Mouse (Mus musculus): Measurements from ENCODE around the gene Ankrd60. TPM values are rescaled to one million over a fixed set of nuclear protein-coding genes. Genes with fewer than 3 reads are reported as not detected.

Gene Ankrd60
- polyA plus RNA-seq, 1 experiment from 2014 or later = not detected

GRCm38 (mm10) chr2:173539781-173540180 lies 38.4 kb downstream of the Ankrd60 start:
- Histone ChIP-seq H3K36me3 (no peaks in the 10 kb centered on the region), H3K9me3 (no peaks in the 10 kb centered on the region), H3K4me3 (no peak overlapping the region), H3K27me3 (no peaks in the 10 kb centered on the region), H3K27ac (replicated peaks) (no peak overlapping the region), H3K4me2 (no peak overlapping the region), H3K9ac (no peak overlapping the region), H3K4me1 (replicated peaks) (no peaks in the 10 kb centered on the region; the same call in 1 of the 2 replicates)
- 40% methylated on average over 15 of the region's 15 CpGs for WGBS
- no peak for ATAC-seq (ENCODE audit: low FRiP score, low read depth)

GRCm38 (mm10) chr2:173535886-173536285 lies 42.3 kb downstream of the Ankrd60 start:
- H3K27me3 ChIP-seq = no peaks in the 10 kb centered on the region
- H3K9ac ChIP-seq = no peak overlapping the region
- no peak overlapping the region for H3K4me2 ChIP-seq
- H3K27ac ChIP-seq (replicated peaks) = no peak overlapping the region
- no peak overlapping the region for H3K4me3 ChIP-seq
- ATAC-seq (ENCODE audit: low FRiP score, low read depth) = no peak
- WGBS = 86% methylated on average over 9 of the region's 9 CpGs
- no peaks in the 10 kb centered on the region for H3K9me3 ChIP-seq
- no peaks in the 10 kb centered on the region; the same call in 1 of the 2 replicates for H3K4me1 ChIP-seq (replicated peaks)
- H3K36me3 ChIP-seq = no peaks in the 10 kb centered on the region

GRCm38 (mm10) chr2:173535390-173535789 lies 42.8 kb downstream of the Ankrd60 start:
- ATAC-seq (ENCODE audit: low FRiP score, low read depth) = no peak
- Histone ChIP-seq H3K9ac (no peak overlapping the region), H3K9me3 (no peaks in the 10 kb centered on the region), H3K27me3 (no peaks in the 10 kb centered on the region), H3K4me3 (no peak overlapping the region), H3K36me3 (no peaks in the 10 kb centered on the region), H3K4me2 (no peak overlapping the region), H3K27ac (replicated peaks) (no peak overlapping the region), H3K4me1 (replicated peaks) (no peaks in the 10 kb centered on the region; the same call in 1 of the 2 replicates)
- 85% methylated on average over 18 of the region's 18 CpGs for WGBS

GRCm38 (mm10) chr2:173534581-173534980 lies 43.6 kb downstream of the Ankrd60 start:
- no peaks in the 10 kb centered on the region for H3K36me3 ChIP-seq
- no peak overlapping the region for H3K4me3 ChIP-seq
- no peak for ATAC-seq (ENCODE audit: low FRiP score, low read depth)
- no peaks in the 10 kb centered on the region for H3K9me3 ChIP-seq
- no peak overlapping the region for H3K4me2 ChIP-seq
- WGBS = 89% methylated on average over 7 of the region's 7 CpGs
- no peaks in the 10 kb centered on the region for H3K27me3 ChIP-seq
- H3K4me1 ChIP-seq (replicated peaks) = no peaks in the 10 kb centered on the region
- H3K27ac ChIP-seq (replicated peaks) = no peak overlapping the region
- H3K9ac ChIP-seq = no peak overlapping the region

GRCm38 (mm10) chr2:173532711-173533462 lies 45.3 kb downstream of the Ankrd60 start:
- ATAC-seq (ENCODE audit: low FRiP score, low read depth) = no peak
- no peak overlapping the region for H3K27ac ChIP-seq (replicated peaks)
- H3K4me1 ChIP-seq (replicated peaks) = no peaks in the 10 kb centered on the region
- WGBS = 73% methylated on average over 15 of the region's 15 CpGs
- no peaks in the 10 kb centered on the region for H3K27me3 ChIP-seq
- no peak overlapping the region for H3K4me2 ChIP-seq
- H3K36me3 ChIP-seq = no peaks in the 10 kb centered on the region
- H3K9ac ChIP-seq = no peak overlapping the region
- H3K4me3 ChIP-seq = no peak overlapping the region
- no peaks in the 10 kb centered on the region for H3K9me3 ChIP-seq

GRCm38 (mm10) chr2:173528493-173528892 lies 49.7 kb downstream of the Ankrd60 start:
- Histone ChIP-seq H3K4me1 (replicated peaks) (no peaks in the 10 kb centered on the region), H3K9ac (no peak overlapping the region), H3K4me2 (no peak overlapping the region), H3K36me3 (no peaks in the 10 kb centered on the region), H3K27me3 (no peaks in the 10 kb centered on the region), H3K4me3 (no peak overlapping the region), H3K27ac (replicated peaks) (no peak overlapping the region), H3K9me3 (no peaks in the 10 kb centered on the region)
- no peak for ATAC-seq (ENCODE audit: low FRiP score, low read depth)
- 82% methylated on average over 3 of the region's 3 CpGs for WGBS

- no peak for ATAC-seq (ENCODE audit: low FRiP score, low read depth)
- 92% methylated on average over 18 of the region's 18 CpGs for WGBS
- Histone ChIP-seq H3K9me3 (no peaks in the 10 kb centered on the region), H3K27me3 (no peaks in the 10 kb centered on the region; the same call in 1 of the 2 replicates), H3K9ac (no peak within 1 kb of the TSS), H3K4me2 (no peak within 1 kb of the TSS), H3K36me3 (no peaks in the 10 kb centered on the region), H3K4me3 (no peak within 1 kb of the TSS), H3K4me1 (replicated peaks) (no peaks in the 10 kb centered on the region), H3K27ac (replicated peaks) (no peak within 1 kb of the TSS)
These were observed 55.8 kb downstream of the Ankrd60 start, which contains the start of gene 1700021F07Rik for GRCm38 (mm10) chr2:173522376-173522775. Gene 1700021F07Rik (plus strand): TSS chr2:173522586.

Other genes starting within 250 kb of the Ankrd60 start
- gene 1700021F07Rik, start 55.8 kb downstream of the Ankrd60 start, polyA plus RNA-seq (2015; fragmentation: Nextera tagmentation; extraction: Ambion mirVana) = not detected in 2 replicates
- 31.0 and 33.0 TPM in 2 replicates for gene Rab22a, start 81.4 kb upstream of the Ankrd60 start, polyA plus RNA-seq (2015; fragmentation: Nextera tagmentation; extraction: Ambion mirVana)
- not detected in 2 replicates for gene 1700010B08Rik, start 141.1 kb upstream of the Ankrd60 start, polyA plus RNA-seq (2015; fragmentation: Nextera tagmentation; extraction: Ambion mirVana)
- gene Vapb, start 159.1 kb upstream of the Ankrd60 start, polyA plus RNA-seq (2015; fragmentation: Nextera tagmentation; extraction: Ambion mirVana) = 15.9 and 18.4 TPM in 2 replicates

Data from hindbrain, embryonic 15.5 days (tissue).